Mouse (Mus musculus): ENCODE measurements around the gene Ibsp. TPM values are rescaled to one million over a fixed set of nuclear protein-coding genes. Genes with fewer than 3 reads are reported as not detected.
A peak's percentile ranks its signal among the peaks of the same experiment; 100 is the strongest.

The Ibsp gene
- polyA plus RNA-seq, 1 experiment from 2014 or later, result not detected

DNA sequence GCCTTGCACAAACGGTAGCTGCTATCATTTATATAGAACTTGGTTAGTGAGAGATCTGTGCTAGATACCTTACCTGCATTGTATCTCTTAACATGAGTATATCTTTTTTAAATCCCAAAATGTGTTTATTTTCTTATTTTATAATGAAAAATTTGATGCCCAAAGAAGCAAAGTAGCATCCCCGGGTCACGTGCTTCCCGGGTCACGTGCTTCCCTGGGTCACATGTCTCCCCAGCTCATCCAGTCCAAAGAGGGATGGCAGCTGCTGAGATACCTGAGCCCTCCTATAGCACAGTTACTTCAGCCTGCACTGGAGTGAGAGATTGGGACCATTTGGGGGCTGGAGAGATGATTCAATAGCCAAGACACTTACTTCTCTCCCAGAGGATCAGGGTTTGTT lies 37.0 kb downstream of the Ibsp start:
- Histone ChIP-seq H3K27me3 (ENCODE audit: control insufficient read depth, insufficient read depth, low read length) (no peaks in the 10 kb centered on the region), H3K9me3 (ENCODE audit: control insufficient read depth, low read length) (no peaks in the 10 kb centered on the region), H3K9ac (ENCODE audit: low read length) (no peak overlapping the region), H3K4me1 (ENCODE audit: control insufficient read depth, insufficient read depth, low read length) (no peaks in the 10 kb centered on the region), H3K27ac (ENCODE audit: low read depth, low read length) (no peak overlapping the region), H3K36me3 (ENCODE audit: control insufficient read depth, insufficient read depth, low read length) (no peaks in the 10 kb centered on the region), H3K4me3 (ENCODE audit: low read depth, low read length) (no peak overlapping the region), H3K4me2 (ENCODE audit: low read depth) (no peak overlapping the region)
- DNase-seq (ENCODE audit: low spot score) (no peak), ATAC-seq (ENCODE audit: insufficient read depth, low FRiP score, low TSS enrichment) (no peak)
- WGBS, result 89% methylated on average over 5 of the region's 5 CpGs

DNA sequence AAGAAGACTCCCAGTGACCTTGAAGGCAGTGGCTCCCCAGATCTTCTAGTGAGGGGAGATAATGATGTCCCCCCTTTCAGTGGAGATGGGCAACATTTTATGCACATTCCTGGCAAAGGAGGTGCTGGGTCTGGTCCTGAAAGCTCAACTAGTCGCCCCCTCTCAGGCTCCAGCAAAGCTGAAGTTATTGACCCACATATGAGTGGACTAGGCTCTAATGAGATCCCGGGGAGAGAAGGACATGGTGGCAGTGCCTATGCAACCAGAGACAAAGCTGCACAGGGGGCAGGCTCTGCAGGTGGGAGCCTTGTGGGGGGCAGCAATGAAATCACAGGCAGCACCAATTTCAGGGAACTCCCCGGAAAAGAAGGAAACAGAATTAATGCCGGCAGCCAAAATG lies 38.5 kb downstream of the Ibsp start:
- Histone ChIP-seq H3K9ac (ENCODE audit: low read length) (no peak overlapping the region), H3K27ac (ENCODE audit: low read depth, low read length) (no peak overlapping the region), H3K4me2 (ENCODE audit: low read depth) (no peak overlapping the region), H3K36me3 (ENCODE audit: control insufficient read depth, insufficient read depth, low read length) (no peaks in the 10 kb centered on the region), H3K4me3 (ENCODE audit: low read depth, low read length) (no peak overlapping the region), H3K27me3 (ENCODE audit: control insufficient read depth, insufficient read depth, low read length) (no peaks in the 10 kb centered on the region), H3K9me3 (ENCODE audit: control insufficient read depth, low read length) (no peaks in the 10 kb centered on the region), H3K4me1 (ENCODE audit: control insufficient read depth, insufficient read depth, low read length) (no peaks in the 10 kb centered on the region)
- DNase-seq (ENCODE audit: low spot score) (no peak), ATAC-seq (ENCODE audit: insufficient read depth, low FRiP score, low TSS enrichment) (no peak)
- 83% methylated on average over 4 of the region's 4 CpGs for whole genome bisulfite sequencing

- DNase-seq (ENCODE audit: low spot score) (no peak), ATAC-seq (ENCODE audit: insufficient read depth, low FRiP score, low TSS enrichment) (no peak)
- Histone ChIP-seq H3K9me3 (ENCODE audit: control insufficient read depth, low read length) (no peaks in the 10 kb centered on the region), H3K4me2 (ENCODE audit: low read depth) (no peak overlapping the region), H3K4me1 (ENCODE audit: control insufficient read depth, insufficient read depth, low read length) (no peaks in the 10 kb centered on the region), H3K36me3 (ENCODE audit: control insufficient read depth, insufficient read depth, low read length) (no peaks in the 10 kb centered on the region), H3K27me3 (ENCODE audit: control insufficient read depth, insufficient read depth, low read length) (no peaks in the 10 kb centered on the region), H3K27ac (ENCODE audit: low read depth, low read length) (no peak overlapping the region), H3K4me3 (ENCODE audit: low read depth, low read length) (no peak overlapping the region), H3K9ac (ENCODE audit: low read length) (no peak overlapping the region)
- 85% methylated on average over 5 of the region's 5 CpGs for WGBS
Observed at GRCm38 (mm10) chr5:104339009-104339408, 40.0 kb downstream of the Ibsp start.

GRCm38 (mm10) chr5:104339706-104340512 lies 40.9 kb downstream of the Ibsp start:
- no peak overlapping the region for H3K4me2 ChIP-seq (ENCODE audit: low read depth)
- 26% methylated on average over 14 of the region's 14 CpGs for WGBS
- no peak overlapping the region for H3K9ac ChIP-seq (ENCODE audit: low read length)
- no peaks in the 10 kb centered on the region for H3K27me3 ChIP-seq (ENCODE audit: control insufficient read depth, insufficient read depth, low read length)
- peak; percentile 52 for DNase-seq (ENCODE audit: low spot score)
- H3K36me3 ChIP-seq (ENCODE audit: control insufficient read depth, insufficient read depth, low read length), result no peaks in the 10 kb centered on the region
- H3K9me3 ChIP-seq (ENCODE audit: control insufficient read depth, low read length), result no peaks in the 10 kb centered on the region
- H3K4me3 ChIP-seq (ENCODE audit: low read depth, low read length), result no peak overlapping the region
- no peak overlapping the region for H3K27ac ChIP-seq (ENCODE audit: low read depth, low read length)
- H3K4me1 ChIP-seq (ENCODE audit: control insufficient read depth, insufficient read depth, low read length), result no peaks in the 10 kb centered on the region
- peak; percentile 72 for ATAC-seq (ENCODE audit: insufficient read depth, low FRiP score, low TSS enrichment)

DNA sequence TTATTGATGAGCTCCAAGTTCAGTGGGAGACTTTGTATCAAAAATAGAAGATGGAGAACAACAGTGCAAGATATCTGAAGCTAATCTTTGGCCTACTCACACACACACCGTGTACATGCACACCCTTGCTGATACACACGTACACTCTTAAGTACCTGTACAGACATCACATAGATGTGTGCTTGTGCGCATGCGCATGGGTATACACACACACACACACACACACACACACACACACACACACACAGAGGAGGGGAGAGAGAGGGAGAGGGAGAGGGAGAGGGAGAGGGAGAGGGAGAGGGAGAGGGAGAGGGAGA lies 41.5 kb downstream of the Ibsp start:
- H3K4me3 ChIP-seq (ENCODE audit: low read depth, low read length), result no peak overlapping the region
- no peaks in the 10 kb centered on the region for H3K4me1 ChIP-seq (ENCODE audit: control insufficient read depth, insufficient read depth, low read length)
- no peak overlapping the region for H3K9ac ChIP-seq (ENCODE audit: low read length)
- 87% methylated on average over 4 of the region's 4 CpGs for WGBS
- H3K36me3 ChIP-seq (ENCODE audit: control insufficient read depth, insufficient read depth, low read length), result no peaks in the 10 kb centered on the region
- ATAC-seq (ENCODE audit: insufficient read depth, low FRiP score, low TSS enrichment) (no peak), DNase-seq (ENCODE audit: low spot score) (no peak)
- no peaks in the 10 kb centered on the region for H3K27me3 ChIP-seq (ENCODE audit: control insufficient read depth, insufficient read depth, low read length)
- H3K27ac ChIP-seq (ENCODE audit: low read depth, low read length), result no peak overlapping the region
- H3K9me3 ChIP-seq (ENCODE audit: control insufficient read depth, low read length), result no peaks in the 10 kb centered on the region
- no peak overlapping the region for H3K4me2 ChIP-seq (ENCODE audit: low read depth)

DNA sequence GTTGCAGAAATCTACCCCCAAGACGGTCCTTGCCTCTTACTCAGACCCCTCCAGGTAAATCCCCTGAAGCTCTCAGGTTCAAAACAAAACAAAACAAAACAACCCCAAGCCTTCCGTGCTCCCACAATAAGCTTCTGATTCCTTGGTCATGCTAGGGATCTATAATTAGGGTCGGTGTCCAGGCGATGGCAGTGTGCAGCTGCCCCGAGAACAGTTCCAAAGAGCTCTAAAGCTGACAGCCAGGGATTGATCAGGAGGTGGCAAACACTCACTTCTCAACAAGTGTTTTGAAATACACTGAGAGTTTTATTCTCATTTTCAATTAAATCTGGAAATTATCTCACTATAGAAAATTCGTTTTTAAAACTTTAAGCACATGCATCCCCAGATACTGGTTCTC lies 43.9 kb downstream of the Ibsp start:
- H3K27me3 ChIP-seq (ENCODE audit: control insufficient read depth, insufficient read depth, low read length), result no peaks in the 10 kb centered on the region
- 48% methylated on average over 6 of the region's 6 CpGs for WGBS
- DNase-seq (ENCODE audit: low spot score), result no peak
- H3K9me3 ChIP-seq (ENCODE audit: control insufficient read depth, low read length), result no peaks in the 10 kb centered on the region
- H3K4me1 ChIP-seq (ENCODE audit: control insufficient read depth, insufficient read depth, low read length), result no peaks in the 10 kb centered on the region
- no peaks in the 10 kb centered on the region for H3K36me3 ChIP-seq (ENCODE audit: control insufficient read depth, insufficient read depth, low read length)
- no peak overlapping the region for H3K9ac ChIP-seq (ENCODE audit: low read length)
- no peak overlapping the region for H3K4me2 ChIP-seq (ENCODE audit: low read depth)
- no peak for ATAC-seq (ENCODE audit: insufficient read depth, low FRiP score, low TSS enrichment)
- H3K27ac ChIP-seq (ENCODE audit: low read depth, low read length), result no peak overlapping the region
- no peak overlapping the region for H3K4me3 ChIP-seq (ENCODE audit: low read depth, low read length)

DNA sequence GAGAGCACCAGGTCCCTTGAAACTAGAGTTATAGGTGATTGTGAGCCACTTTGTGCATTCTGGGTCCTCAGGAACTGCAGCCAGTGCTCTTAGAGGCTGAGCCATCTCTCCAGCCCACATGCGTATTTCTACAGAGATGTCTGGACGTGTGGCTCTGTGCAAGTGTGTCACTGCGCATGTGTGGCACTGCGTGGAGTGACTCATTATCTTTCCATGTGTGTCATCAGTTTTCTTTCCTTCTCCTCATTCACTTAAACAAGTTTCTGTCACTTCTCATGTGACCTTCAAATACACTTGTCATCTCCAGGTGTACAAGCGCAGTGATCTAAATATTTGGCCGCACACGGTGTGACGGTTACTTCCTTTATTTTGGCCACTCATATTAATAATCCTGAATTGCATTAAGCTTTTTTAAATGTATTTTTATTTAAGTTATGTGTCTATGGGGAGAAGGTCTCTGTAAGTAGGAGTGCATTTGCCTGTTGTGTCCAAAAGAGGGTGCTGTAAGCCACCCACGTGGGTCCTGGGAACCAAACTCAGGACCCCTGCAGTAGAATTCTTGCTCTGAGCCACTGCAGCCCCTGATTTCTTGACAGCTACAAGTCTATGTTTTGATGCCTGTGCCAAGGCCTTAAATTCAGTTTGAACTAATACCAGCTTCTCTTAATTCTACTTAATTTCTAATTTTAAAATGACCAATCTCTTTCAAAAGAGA lies 45.7 kb downstream of the Ibsp start:
- ATAC-seq (ENCODE audit: insufficient read depth, low FRiP score, low TSS enrichment), result no peak
- H3K27ac ChIP-seq (ENCODE audit: low read depth, low read length), result no peak overlapping the region
- H3K4me1 ChIP-seq (ENCODE audit: control insufficient read depth, insufficient read depth, low read length), result no peaks in the 10 kb centered on the region
- H3K9ac ChIP-seq (ENCODE audit: low read length), result no peak overlapping the region
- no peaks in the 10 kb centered on the region for H3K27me3 ChIP-seq (ENCODE audit: control insufficient read depth, insufficient read depth, low read length)
- no peak overlapping the region for H3K4me3 ChIP-seq (ENCODE audit: low read depth, low read length)
- DNase-seq (ENCODE audit: low spot score), result peak; percentile 24
- no peak overlapping the region for H3K4me2 ChIP-seq (ENCODE audit: low read depth)
- no peaks in the 10 kb centered on the region for H3K36me3 ChIP-seq (ENCODE audit: control insufficient read depth, insufficient read depth, low read length)
- no peaks in the 10 kb centered on the region for H3K9me3 ChIP-seq (ENCODE audit: control insufficient read depth, low read length)
- 71% methylated on average over 9 of the region's 9 CpGs for WGBS

GRCm38 (mm10) chr5:104345241-104345630 lies 46.3 kb downstream of the Ibsp start:
- Histone ChIP-seq H3K27ac (ENCODE audit: low read depth, low read length) (no peak overlapping the region), H3K4me1 (ENCODE audit: control insufficient read depth, insufficient read depth, low read length) (no peaks in the 10 kb centered on the region), H3K27me3 (ENCODE audit: control insufficient read depth, insufficient read depth, low read length) (no peaks in the 10 kb centered on the region), H3K4me2 (ENCODE audit: low read depth) (no peak overlapping the region), H3K9ac (ENCODE audit: low read length) (no peak overlapping the region), H3K36me3 (ENCODE audit: control insufficient read depth, insufficient read depth, low read length) (no peaks in the 10 kb centered on the region), H3K4me3 (ENCODE audit: low read depth, low read length) (no peak overlapping the region), H3K9me3 (ENCODE audit: control insufficient read depth, low read length) (no peaks in the 10 kb centered on the region)
- no peak for ATAC-seq (ENCODE audit: insufficient read depth, low FRiP score, low TSS enrichment)
- DNase-seq (ENCODE audit: low spot score), result no peak
- WGBS, result 78% methylated on average over 6 of the region's 6 CpGs

DNA sequence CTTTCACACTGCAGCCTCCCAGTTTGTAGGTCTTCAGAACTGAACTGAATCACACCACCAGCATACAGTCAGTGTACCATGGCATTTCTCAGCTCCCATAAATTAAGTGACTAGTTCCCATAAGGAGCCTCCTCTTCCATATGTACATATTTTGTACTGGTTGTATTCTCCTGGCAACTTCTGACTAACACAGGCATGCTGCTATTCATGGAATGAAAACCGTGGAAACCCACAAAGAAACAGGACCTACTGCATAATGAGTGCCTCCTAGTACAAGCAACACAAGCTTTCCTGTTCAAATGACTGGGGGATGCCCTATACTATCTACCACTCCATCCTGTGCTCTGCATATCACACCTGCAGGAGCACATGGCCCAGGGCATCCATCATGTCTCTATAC lies 52.1 kb downstream of the Ibsp start:
- no peak overlapping the region for H3K9ac ChIP-seq (ENCODE audit: low read length)
- no peak overlapping the region for H3K27ac ChIP-seq (ENCODE audit: low read depth, low read length)
- ATAC-seq (ENCODE audit: insufficient read depth, low FRiP score, low TSS enrichment) (no peak), DNase-seq (ENCODE audit: low spot score) (no peak)
- H3K4me3 ChIP-seq (ENCODE audit: low read depth, low read length), result no peak overlapping the region
- WGBS, result 74% methylated on average over 1 of the region's 1 CpGs
- no peak overlapping the region for H3K4me2 ChIP-seq (ENCODE audit: low read depth)
- no peaks in the 10 kb centered on the region for H3K36me3 ChIP-seq (ENCODE audit: control insufficient read depth, insufficient read depth, low read length)
- H3K9me3 ChIP-seq (ENCODE audit: control insufficient read depth, low read length), result no peaks in the 10 kb centered on the region
- H3K27me3 ChIP-seq (ENCODE audit: control insufficient read depth, insufficient read depth, low read length), result no peaks in the 10 kb centered on the region
- no peaks in the 10 kb centered on the region for H3K4me1 ChIP-seq (ENCODE audit: control insufficient read depth, insufficient read depth, low read length)

Data from neural tube, embryonic 11.5 days (tissue).